Mouse (Mus musculus): Measurements from ENCODE around the gene Lysmd2. TPM values are rescaled to one million over a fixed set of nuclear protein-coding genes. Genes with fewer than 3 reads are reported as not detected.
"Not testable (repeated sequence)": the region's sequence is repeated elsewhere in the genome, so short reads cannot be mapped to it uniquely, and the experiment has no call there.

The Lysmd2 gene
- polyA plus RNA-seq, 1 experiment from 2014 or later: 48.3 TPM

DNA sequence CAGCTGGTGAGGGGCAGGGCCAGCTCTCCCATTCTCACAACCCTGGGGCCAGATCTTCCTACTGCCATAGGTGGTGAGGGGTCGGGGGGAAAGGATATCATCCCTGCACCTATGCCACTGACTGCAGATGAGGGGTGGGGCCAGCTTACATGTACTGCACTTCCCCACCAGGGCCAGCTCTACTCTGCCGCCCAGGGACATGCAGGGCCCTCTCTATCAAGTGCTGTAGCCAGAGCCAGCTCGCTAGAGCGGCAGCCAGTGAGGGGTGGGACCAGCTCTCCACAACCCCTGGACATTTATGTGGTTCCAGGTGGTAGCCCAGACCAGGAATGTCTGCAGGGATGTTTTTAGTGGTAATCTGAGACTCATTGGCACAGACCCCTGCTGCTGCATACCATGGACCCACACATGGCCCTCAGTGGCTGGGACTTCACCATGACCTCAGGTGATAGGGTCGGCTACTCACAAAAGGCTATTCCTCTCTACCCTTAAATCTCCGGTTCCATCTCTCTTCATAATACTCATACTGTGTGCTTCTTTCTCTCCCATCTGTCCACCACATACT lies 6.6 kb upstream of the Lysmd2 start:
- no peaks in the 10 kb centered on the region for H3K9me3 ChIP-seq (ENCODE audit: control insufficient read depth, low read length)
- no peak overlapping the region for H3K9ac ChIP-seq (ENCODE audit: low read depth, low read length)
- no peak overlapping the region for H3K27ac ChIP-seq (replicated peaks; ENCODE audit: low read depth, low read length)
- no peak overlapping the region for H3K4me3 ChIP-seq (ENCODE audit: low read depth, low read length)
- H3K27me3 ChIP-seq (replicated peaks; ENCODE audit: control insufficient read depth, insufficient read depth, low read length): no peaks in the 10 kb centered on the region
- 69% methylated on average over 5 of the region's 6 CpGs for WGBS
- no peak for ATAC-seq (ENCODE audit: low read depth)
- no peak for DNase-seq (ENCODE audit: low spot score)
- no peaks in the 10 kb centered on the region for H3K36me3 ChIP-seq (ENCODE audit: control insufficient read depth, insufficient read depth, low read length)
- H3K4me1 ChIP-seq (ENCODE audit: control insufficient read depth, insufficient read depth, low read length): no peaks in the 10 kb centered on the region
- H3K4me2 ChIP-seq (ENCODE audit: low read depth, low read length): no peak overlapping the region

DNA sequence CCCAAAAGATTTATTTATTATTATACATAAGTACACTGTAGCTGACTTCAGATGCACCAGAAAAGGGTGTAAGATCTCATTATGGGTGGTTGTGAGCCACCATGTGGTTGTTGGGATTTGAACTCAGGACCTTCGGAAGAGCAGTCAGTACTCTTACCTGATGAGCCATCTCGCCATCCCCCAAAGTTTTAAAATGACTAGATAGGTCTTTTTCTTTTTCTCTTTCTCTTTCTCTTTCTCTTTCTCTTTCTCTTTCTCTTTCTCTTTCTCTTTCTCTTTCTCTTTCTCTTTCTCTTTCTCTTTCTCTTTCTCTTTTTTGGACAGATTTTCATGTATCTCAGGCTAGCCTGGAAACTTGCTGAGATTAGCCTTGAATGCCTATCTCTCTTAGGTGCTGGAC lies 5.8 kb upstream of the Lysmd2 start:
- not testable (repeated sequence) for H3K4me1 ChIP-seq (ENCODE audit: control insufficient read depth, insufficient read depth, low read length); H3K4me2 ChIP-seq (ENCODE audit: low read depth, low read length); DNase-seq (ENCODE audit: low spot score); ATAC-seq (ENCODE audit: low read depth); H3K4me3 ChIP-seq (ENCODE audit: low read depth, low read length); H3K36me3 ChIP-seq (ENCODE audit: control insufficient read depth, insufficient read depth, low read length); H3K27ac ChIP-seq (replicated peaks; ENCODE audit: low read depth, low read length); H3K27me3 ChIP-seq (replicated peaks; ENCODE audit: control insufficient read depth, insufficient read depth, low read length); H3K9ac ChIP-seq (ENCODE audit: low read depth, low read length); H3K9me3 ChIP-seq (ENCODE audit: control insufficient read depth, low read length)
- whole genome bisulfite sequencing: 95% methylated on average over 2 of the region's 2 CpGs

DNA sequence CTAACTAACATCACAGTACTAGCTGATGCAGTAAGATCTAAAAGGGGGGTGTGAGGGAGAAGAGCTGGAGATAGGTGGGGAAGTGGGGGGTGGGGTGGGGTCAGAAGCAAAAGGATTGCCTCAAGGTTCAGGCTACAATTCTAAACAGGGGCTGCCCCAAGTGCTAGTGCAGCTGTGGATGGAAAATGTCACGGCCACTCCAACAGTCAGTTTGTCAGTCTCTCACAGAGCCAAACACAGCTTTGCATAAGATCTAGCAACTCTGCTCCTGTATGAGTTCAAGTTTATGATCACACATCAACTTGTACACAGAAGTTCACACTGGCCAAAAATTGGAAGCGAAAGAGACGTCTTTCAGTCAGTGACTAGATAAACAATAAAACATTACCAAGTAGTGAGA lies 4.1 kb upstream of the Lysmd2 start:
- WGBS: 73% methylated on average over 3 of the region's 3 CpGs
- no peak overlapping the region for H3K4me2 ChIP-seq (ENCODE audit: low read depth, low read length)
- no peak for DNase-seq (ENCODE audit: low spot score)
- H3K27me3 ChIP-seq (replicated peaks; ENCODE audit: control insufficient read depth, insufficient read depth, low read length): no peaks in the 10 kb centered on the region
- H3K27ac ChIP-seq (replicated peaks; ENCODE audit: low read depth, low read length): no peak overlapping the region
- H3K9me3 ChIP-seq (ENCODE audit: control insufficient read depth, low read length): no peaks in the 10 kb centered on the region
- no peak overlapping the region for H3K9ac ChIP-seq (ENCODE audit: low read depth, low read length)
- no peak overlapping the region for H3K4me3 ChIP-seq (ENCODE audit: low read depth, low read length)
- no peak for ATAC-seq (ENCODE audit: low read depth)
- H3K4me1 ChIP-seq (ENCODE audit: control insufficient read depth, insufficient read depth, low read length): peaks cover 5% of the 10 kb centered on the region; the same call in 1 of the 2 replicates
- H3K36me3 ChIP-seq (ENCODE audit: control insufficient read depth, insufficient read depth, low read length): no peaks in the 10 kb centered on the region

DNA sequence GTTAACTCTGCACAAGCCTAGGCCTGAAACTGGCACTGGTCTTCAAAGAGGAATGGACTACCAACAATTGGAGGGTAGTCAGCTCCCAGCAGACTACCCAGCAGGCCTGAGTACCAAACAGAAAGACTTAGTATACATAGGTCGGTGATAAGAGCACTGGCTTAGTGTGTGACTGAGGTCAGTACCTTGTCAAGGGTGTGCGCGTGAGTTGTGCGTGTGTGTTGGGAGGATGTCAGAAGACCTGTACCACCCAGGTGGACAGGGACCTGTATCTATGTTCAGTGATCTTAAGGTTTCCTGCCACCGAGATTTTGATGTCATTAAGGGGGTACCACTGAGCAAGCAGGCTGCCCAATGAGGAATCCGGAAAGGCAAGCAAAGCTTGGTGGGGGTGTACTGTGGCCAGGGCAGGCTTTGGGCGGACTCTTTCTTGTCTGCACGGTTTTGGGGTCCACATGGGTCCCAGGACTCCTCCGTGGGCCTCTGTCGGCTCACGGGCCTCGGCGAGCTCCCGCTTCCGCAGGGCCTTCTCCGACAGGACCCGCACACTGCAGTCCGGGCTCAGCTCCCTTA lies 472 bp upstream of the Lysmd2 start:
- no peak for DNase-seq (ENCODE audit: low spot score)
- Histone ChIP-seq H3K4me1 (ENCODE audit: control insufficient read depth, insufficient read depth, low read length) (peaks cover 8% of the 10 kb centered on the region), H3K36me3 (ENCODE audit: control insufficient read depth, insufficient read depth, low read length) (no peaks in the 10 kb centered on the region), H3K9me3 (ENCODE audit: control insufficient read depth, low read length) (no peaks in the 10 kb centered on the region), H3K27me3 (replicated peaks; ENCODE audit: control insufficient read depth, insufficient read depth, low read length) (no peaks in the 10 kb centered on the region), H3K27ac (replicated peaks; ENCODE audit: low read depth, low read length) (peak overlapping the region; percentile 90), H3K9ac (ENCODE audit: low read depth, low read length) (peak overlapping the region; percentile 96), H3K4me3 (ENCODE audit: low read depth, low read length) (peak overlapping the region; percentile 79), H3K4me2 (ENCODE audit: low read depth, low read length) (peak overlapping the region; percentile 65)
- 18% methylated on average over 15 of the region's 18 CpGs for WGBS
- ATAC-seq (ENCODE audit: low read depth): peak; percentile 9; the same call in 1 of the 2 replicates

DNA sequence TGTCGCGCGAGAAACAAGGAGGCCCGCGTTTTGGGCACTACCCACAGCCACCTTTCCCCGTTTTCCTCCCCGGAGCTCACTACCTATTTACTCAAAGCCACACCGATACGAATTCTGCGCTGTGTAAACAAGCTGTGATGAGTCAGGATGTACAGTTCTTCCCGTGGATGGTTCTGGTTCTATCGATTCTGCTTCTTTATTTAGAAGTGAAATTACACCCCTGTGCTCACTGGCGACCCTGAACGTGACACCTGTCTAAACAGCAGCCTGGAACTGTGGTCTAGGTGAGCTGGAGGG lies 715 bp downstream of the Lysmd2 start:
- H3K27ac ChIP-seq (replicated peaks; ENCODE audit: low read depth, low read length): peak overlapping the region; percentile 90
- peak overlapping the region; percentile 79 for H3K4me3 ChIP-seq (ENCODE audit: low read depth, low read length)
- H3K27me3 ChIP-seq (replicated peaks; ENCODE audit: control insufficient read depth, insufficient read depth, low read length): no peaks in the 10 kb centered on the region
- peak overlapping the region; percentile 96 for H3K9ac ChIP-seq (ENCODE audit: low read depth, low read length)
- no peaks in the 10 kb centered on the region for H3K36me3 ChIP-seq (ENCODE audit: control insufficient read depth, insufficient read depth, low read length)
- no peaks in the 10 kb centered on the region for H3K9me3 ChIP-seq (ENCODE audit: control insufficient read depth, low read length)
- DNase-seq (ENCODE audit: low spot score) (no peak), ATAC-seq (ENCODE audit: low read depth) (no peak)
- H3K4me1 ChIP-seq (ENCODE audit: control insufficient read depth, insufficient read depth, low read length): peaks cover 8% of the 10 kb centered on the region
- under 1% methylated on average over 13 of the region's 14 CpGs for WGBS
- H3K4me2 ChIP-seq (ENCODE audit: low read depth, low read length): peak overlapping the region; percentile 65

DNA sequence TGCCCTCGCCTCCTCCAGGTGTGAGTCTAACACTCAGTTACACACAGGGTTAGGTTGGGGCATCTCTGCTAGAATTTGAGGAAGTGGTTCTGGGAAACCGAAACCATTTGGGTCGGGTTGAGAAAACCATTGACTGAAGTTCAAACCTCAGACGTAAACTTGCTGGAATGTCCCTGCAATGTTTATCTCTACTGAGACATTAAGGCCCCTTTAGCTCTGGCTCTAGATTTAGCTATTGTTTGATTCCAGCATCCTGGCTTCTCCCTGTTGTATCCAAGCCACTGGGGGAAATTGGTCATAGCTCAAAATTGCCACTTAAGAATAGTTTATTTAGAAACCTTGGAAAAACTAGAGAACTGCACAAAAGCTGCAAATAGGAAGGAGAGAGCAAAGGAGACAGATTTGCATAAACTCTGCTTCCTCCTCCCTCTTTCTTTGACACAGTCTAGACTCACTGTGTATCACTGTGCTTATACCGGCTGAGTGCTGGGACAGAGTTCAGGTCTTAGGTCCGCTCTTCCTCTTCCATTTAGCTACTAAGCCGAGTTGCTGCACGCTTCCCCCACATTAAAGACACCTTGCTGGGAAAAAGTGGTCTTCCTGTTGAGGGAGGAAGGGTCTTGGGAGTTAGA lies 5.4 kb downstream of the Lysmd2 start:
- no peak overlapping the region for H3K4me2 ChIP-seq (ENCODE audit: low read depth, low read length)
- DNase-seq (ENCODE audit: low spot score): no peak
- no peaks in the 10 kb centered on the region for H3K9me3 ChIP-seq (ENCODE audit: control insufficient read depth, low read length)
- no peak overlapping the region for H3K9ac ChIP-seq (ENCODE audit: low read depth, low read length)
- WGBS: 81% methylated on average over 8 of the region's 8 CpGs
- H3K4me1 ChIP-seq (ENCODE audit: control insufficient read depth, insufficient read depth, low read length): peaks cover 10% of the 10 kb centered on the region
- 0 out of 2 replicates have a peak, but pooled peaks cover 3% of the 10 kb centered on the region for H3K36me3 ChIP-seq (ENCODE audit: control insufficient read depth, insufficient read depth, low read length)
- H3K27ac ChIP-seq (replicated peaks; ENCODE audit: low read depth, low read length): no peak overlapping the region
- H3K4me3 ChIP-seq (ENCODE audit: low read depth, low read length): no peak overlapping the region
- no peak for ATAC-seq (ENCODE audit: low read depth)
- no peaks in the 10 kb centered on the region for H3K27me3 ChIP-seq (replicated peaks; ENCODE audit: control insufficient read depth, insufficient read depth, low read length)

DNA sequence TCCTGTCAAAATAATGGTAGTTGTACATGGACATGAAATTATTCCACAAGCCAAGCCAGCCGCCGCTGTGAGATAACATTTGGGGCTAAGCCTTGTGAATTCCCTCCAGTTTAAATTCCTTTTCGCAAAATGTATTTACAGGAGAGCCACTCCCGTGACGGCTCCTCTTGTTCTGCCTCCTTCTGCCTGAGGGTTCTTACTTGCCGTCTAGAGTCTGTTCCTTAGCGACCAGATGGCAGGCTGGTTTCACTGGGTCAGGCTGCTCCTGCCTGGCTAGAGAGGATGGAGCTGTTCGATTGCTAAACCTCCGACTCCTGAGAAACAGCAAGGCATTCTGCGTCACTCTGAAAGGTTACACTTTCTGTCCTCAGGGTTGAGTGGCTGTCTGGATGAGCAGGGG lies 6.6 kb downstream of the Lysmd2 start:
- Histone ChIP-seq H3K4me2 (ENCODE audit: low read depth, low read length) (peak overlapping the region; percentile 5; the same call in 1 of the 2 replicates), H3K36me3 (ENCODE audit: control insufficient read depth, insufficient read depth, low read length) (0 out of 2 replicates have a peak, but pooled peaks cover 8% of the 10 kb centered on the region), H3K4me1 (ENCODE audit: control insufficient read depth, insufficient read depth, low read length) (peaks cover 6% of the 10 kb centered on the region; the same call in 1 of the 2 replicates), H3K9me3 (ENCODE audit: control insufficient read depth, low read length) (no peaks in the 10 kb centered on the region), H3K27ac (replicated peaks; ENCODE audit: low read depth, low read length) (peak overlapping the region; percentile 53), H3K4me3 (ENCODE audit: low read depth, low read length) (no peak overlapping the region), H3K9ac (ENCODE audit: low read depth, low read length) (no peak overlapping the region), H3K27me3 (replicated peaks; ENCODE audit: control insufficient read depth, insufficient read depth, low read length) (no peaks in the 10 kb centered on the region)
- WGBS: 20% methylated on average over 10 of the region's 10 CpGs
- ATAC-seq (ENCODE audit: low read depth) (peak; percentile 73), DNase-seq (ENCODE audit: low spot score) (peak; percentile 50)

DNA sequence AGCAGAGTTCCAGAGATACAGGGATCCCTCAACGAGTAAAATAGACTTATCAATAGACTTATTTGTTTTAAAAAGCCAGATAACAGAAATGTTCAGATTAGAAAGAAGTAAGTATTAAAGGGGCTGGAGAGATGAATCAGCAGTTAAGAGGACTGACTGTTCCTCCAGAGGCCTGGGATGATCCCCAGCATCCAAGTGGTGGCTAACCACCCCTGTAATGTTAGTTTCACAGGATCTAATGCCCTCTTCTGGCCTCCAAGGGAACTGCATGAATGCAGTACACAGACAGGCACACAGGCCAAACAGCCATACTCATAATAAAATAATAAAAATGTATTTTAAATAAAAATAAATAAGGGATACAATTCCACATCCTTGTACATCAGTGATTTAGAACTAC lies 7.4 kb downstream of the Lysmd2 start:
- H3K36me3 ChIP-seq (ENCODE audit: control insufficient read depth, insufficient read depth, low read length): 0 out of 2 replicates have a peak, but pooled peaks cover 14% of the 10 kb centered on the region
- ATAC-seq (ENCODE audit: low read depth): no peak
- no peak overlapping the region for H3K27ac ChIP-seq (replicated peaks; ENCODE audit: low read depth, low read length)
- peaks cover 6% of the 10 kb centered on the region; the same call in 1 of the 2 replicates for H3K4me1 ChIP-seq (ENCODE audit: control insufficient read depth, insufficient read depth, low read length)
- no peak overlapping the region for H3K9ac ChIP-seq (ENCODE audit: low read depth, low read length)
- no peak overlapping the region for H3K4me3 ChIP-seq (ENCODE audit: low read depth, low read length)
- no peaks in the 10 kb centered on the region for H3K27me3 ChIP-seq (replicated peaks; ENCODE audit: control insufficient read depth, insufficient read depth, low read length)
- no peak overlapping the region for H3K4me2 ChIP-seq (ENCODE audit: low read depth, low read length)
- WGBS: 57% methylated on average over 1 of the region's 1 CpGs
- DNase-seq (ENCODE audit: low spot score): no peak
- no peaks in the 10 kb centered on the region for H3K9me3 ChIP-seq (ENCODE audit: control insufficient read depth, low read length)

Measured in embryonic facial prominence, embryonic 14.5 days (tissue).